Mouse (Mus musculus): ENCODE measurements around the gene Pigm. TPM values are rescaled to one million over a fixed set of nuclear protein-coding genes. Genes with fewer than 3 reads are reported as not detected.
A peak's percentile ranks its signal among the peaks of the same experiment; 100 is the strongest.

Pigm gene
- polyA plus RNA-seq, 1 experiment from 2014 or later, result 5.7 TPM

- Histone ChIP-seq H3K27me3 (no peaks in the 10 kb centered on the region; the same call in 1 of the 2 replicates), H3K4me1 (0 out of 2 replicates have a peak, but pooled peaks cover 6% of the 10 kb centered on the region), H3K9ac (no peak overlapping the region), H3K9me3 (replicated peaks) (no peaks in the 10 kb centered on the region), H3K4me3 (replicated peaks) (no peak overlapping the region), H3K27ac (replicated peaks) (no peak overlapping the region), H3K36me3 (no peaks in the 10 kb centered on the region), H3K4me2 (replicated peaks) (peak overlapping the region; percentile 11; the same call in 1 of the 2 replicates)
- ATAC-seq (ENCODE audit: insufficient number of reproducible peaks, low FRiP score, low TSS enrichment, low read depth), result no peak
- WGBS, result 27% methylated on average over 20 of the region's 20 CpGs
Observed at GRCm38 (mm10) chr1:172391807-172392581, 15.6 kb downstream of the Pigm start.

GRCm38 (mm10) chr1:172392643-172393170, 16.4 kb downstream of the Pigm start:
- WGBS, result 76% methylated on average over 2 of the region's 2 CpGs
- Histone ChIP-seq H3K9me3 (replicated peaks) (no peaks in the 10 kb centered on the region), H3K27ac (replicated peaks) (no peak overlapping the region), H3K27me3 (no peaks in the 10 kb centered on the region; the same call in 1 of the 2 replicates), H3K4me2 (replicated peaks) (no peak overlapping the region), H3K4me1 (0 out of 2 replicates have a peak, but pooled peaks cover 6% of the 10 kb centered on the region), H3K36me3 (no peaks in the 10 kb centered on the region), H3K4me3 (replicated peaks) (no peak overlapping the region), H3K9ac (no peak overlapping the region)
- no peak for ATAC-seq (ENCODE audit: insufficient number of reproducible peaks, low FRiP score, low TSS enrichment, low read depth)

GRCm38 (mm10) chr1:172393739-172394138, 17.4 kb downstream of the Pigm start:
- Histone ChIP-seq H3K27me3 (no peaks in the 10 kb centered on the region; the same call in 1 of the 2 replicates), H3K9me3 (replicated peaks) (no peaks in the 10 kb centered on the region), H3K4me1 (0 out of 2 replicates have a peak, but pooled peaks cover 6% of the 10 kb centered on the region), H3K4me3 (replicated peaks) (no peak overlapping the region), H3K36me3 (no peaks in the 10 kb centered on the region), H3K4me2 (replicated peaks) (no peak overlapping the region), H3K27ac (replicated peaks) (no peak overlapping the region), H3K9ac (no peak overlapping the region)
- 61% methylated on average over 8 of the region's 8 CpGs for WGBS
- no peak for ATAC-seq (ENCODE audit: insufficient number of reproducible peaks, low FRiP score, low TSS enrichment, low read depth)

DNA sequence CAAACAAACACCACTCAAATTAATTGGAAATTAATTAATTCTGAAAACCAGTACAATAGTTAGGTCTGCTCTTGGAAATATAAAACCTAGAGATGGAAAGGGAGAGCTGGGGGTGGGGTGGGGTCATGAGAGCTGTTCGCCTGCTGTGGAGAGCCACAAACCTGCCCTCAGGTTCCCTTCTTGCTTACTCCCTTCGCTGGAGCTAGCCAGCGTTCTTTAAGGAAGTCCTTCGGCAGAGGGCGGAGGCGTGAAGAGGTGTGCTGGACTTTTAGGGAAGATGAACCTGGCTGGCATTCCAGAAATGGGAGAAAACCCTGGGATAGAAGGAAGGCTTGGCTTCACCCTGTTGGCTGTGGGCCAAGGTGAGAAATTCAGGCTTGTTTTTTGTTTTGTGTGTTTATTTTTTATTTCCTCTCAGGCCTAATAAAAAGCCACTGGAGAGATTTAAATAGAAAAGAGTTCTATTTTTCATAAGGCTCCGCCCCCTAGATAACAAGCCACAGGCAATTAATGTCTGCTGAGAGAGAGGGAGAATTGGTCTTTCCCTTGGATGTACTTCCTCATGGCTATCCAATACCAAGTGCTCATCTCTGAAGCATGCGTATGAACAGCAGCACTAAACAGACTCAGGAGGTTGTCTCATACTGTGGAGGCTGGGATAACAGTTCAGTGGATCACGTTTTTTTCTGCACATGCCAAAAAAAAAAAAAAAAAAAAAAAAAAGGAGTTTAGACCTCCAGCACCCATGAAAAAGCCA, 20.8 kb downstream of the Pigm start:
- Histone ChIP-seq H3K27ac (replicated peaks) (no peak overlapping the region), H3K9ac (no peak overlapping the region), H3K27me3 (no peaks in the 10 kb centered on the region), H3K4me2 (replicated peaks) (no peak overlapping the region), H3K4me3 (replicated peaks) (no peak overlapping the region), H3K4me1 (0 out of 2 replicates have a peak, but pooled peaks cover under 1% of the 10 kb centered on the region), H3K36me3 (no peaks in the 10 kb centered on the region), H3K9me3 (replicated peaks) (no peaks in the 10 kb centered on the region)
- 48% methylated on average over 9 of the region's 9 CpGs for WGBS
- no peak for ATAC-seq (ENCODE audit: insufficient number of reproducible peaks, low FRiP score, low TSS enrichment, low read depth)

DNA sequence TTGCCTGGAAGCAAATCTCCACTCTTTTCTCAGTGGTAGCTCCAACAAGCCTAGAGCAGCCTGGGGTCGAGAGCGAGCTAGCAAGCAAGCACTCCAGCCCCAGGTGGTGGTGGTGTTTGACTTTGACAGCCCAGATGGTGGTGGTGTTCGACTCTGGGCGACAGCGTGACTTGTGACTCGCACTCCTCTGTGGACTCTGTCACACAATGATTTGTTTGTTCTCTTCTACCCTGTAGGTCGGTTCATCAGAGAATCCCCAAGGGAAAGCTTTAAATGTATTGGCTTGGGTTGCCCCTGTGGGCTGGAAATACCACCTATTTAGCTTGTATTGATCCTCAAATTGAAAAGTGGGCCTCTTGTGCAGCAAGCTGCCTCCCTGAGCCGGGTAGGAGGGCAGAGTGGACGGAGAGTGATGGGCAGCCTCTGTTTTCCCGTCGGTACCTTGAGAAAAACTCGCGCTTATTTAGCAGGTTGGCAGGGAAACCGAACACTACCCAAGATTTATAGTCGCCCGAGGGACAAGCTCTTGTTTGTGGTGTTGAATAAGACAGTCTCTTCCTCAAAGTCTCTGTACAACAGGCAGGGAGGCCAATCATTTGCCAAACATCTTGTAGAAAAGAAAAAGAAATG, 29.8 kb downstream of the Pigm start:
- Histone ChIP-seq H3K4me3 (replicated peaks) (no peak overlapping the region), H3K9me3 (replicated peaks) (no peaks in the 10 kb centered on the region), H3K9ac (no peak overlapping the region), H3K27ac (replicated peaks) (no peak overlapping the region), H3K4me1 (no peaks in the 10 kb centered on the region), H3K27me3 (peaks cover 4% of the 10 kb centered on the region; the same call in 1 of the 2 replicates), H3K36me3 (no peaks in the 10 kb centered on the region), H3K4me2 (replicated peaks) (no peak overlapping the region)
- no peak for ATAC-seq (ENCODE audit: insufficient number of reproducible peaks, low FRiP score, low TSS enrichment, low read depth)
- 27% methylated on average over 16 of the region's 16 CpGs for WGBS

DNA sequence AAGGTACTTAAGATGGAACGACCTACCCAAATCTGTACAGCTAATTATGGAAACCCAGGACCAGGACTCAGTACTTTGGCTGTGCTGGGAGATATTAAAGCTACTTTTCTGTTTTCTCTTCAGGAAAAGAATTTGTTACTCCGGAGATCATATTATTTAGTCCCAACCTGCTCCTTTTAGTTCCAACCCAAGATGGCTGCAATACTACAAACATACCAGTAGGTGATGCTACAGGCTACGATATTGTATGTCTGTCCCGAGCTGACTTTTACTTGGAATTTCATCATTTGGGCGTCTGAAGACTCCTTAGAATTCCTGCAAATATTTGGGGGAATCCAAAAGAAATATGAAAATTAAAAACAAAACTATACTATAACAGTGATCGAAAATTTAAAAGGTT, 32.6 kb downstream of the Pigm start:
- Histone ChIP-seq H3K4me2 (replicated peaks) (no peak overlapping the region; the same call in 1 of the 2 replicates), H3K27me3 (peaks cover 4% of the 10 kb centered on the region; the same call in 1 of the 2 replicates), H3K9ac (no peak overlapping the region), H3K4me3 (replicated peaks) (no peak overlapping the region), H3K27ac (replicated peaks) (no peak overlapping the region), H3K36me3 (no peaks in the 10 kb centered on the region), H3K4me1 (no peaks in the 10 kb centered on the region), H3K9me3 (replicated peaks) (no peaks in the 10 kb centered on the region)
- no peak for ATAC-seq (ENCODE audit: insufficient number of reproducible peaks, low FRiP score, low TSS enrichment, low read depth)
- 5% methylated on average over 6 of the region's 6 CpGs for WGBS

DNA sequence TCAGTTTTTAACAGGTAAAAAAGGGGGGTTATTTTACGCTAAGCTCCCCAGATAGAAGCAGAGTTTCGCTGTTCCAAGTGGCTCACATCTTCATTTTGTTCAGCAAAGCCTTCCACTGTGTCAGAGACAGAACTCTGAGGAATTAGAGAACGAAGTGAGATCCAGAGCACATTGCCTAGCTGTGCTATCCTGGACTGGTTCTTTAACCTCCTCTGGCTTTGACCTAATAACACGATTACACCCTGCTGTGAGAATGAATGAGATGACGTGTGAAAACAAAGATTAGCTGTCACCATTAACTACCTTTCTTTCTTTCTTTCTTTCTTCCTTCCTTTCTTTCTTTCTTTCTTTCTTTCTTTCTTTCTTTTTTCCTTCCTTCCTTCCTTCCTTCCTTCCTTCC, 33.1 kb downstream of the Pigm start:
- H3K4me2 ChIP-seq (replicated peaks), result no peak overlapping the region; the same call in 1 of the 2 replicates
- ATAC-seq (ENCODE audit: insufficient number of reproducible peaks, low FRiP score, low TSS enrichment, low read depth), result no peak
- no peaks in the 10 kb centered on the region for H3K36me3 ChIP-seq
- WGBS, result 12% methylated on average over 5 of the region's 5 CpGs
- H3K4me1 ChIP-seq, result no peaks in the 10 kb centered on the region
- H3K27me3 ChIP-seq, result peaks cover 4% of the 10 kb centered on the region; the same call in 1 of the 2 replicates
- H3K9me3 ChIP-seq (replicated peaks), result no peaks in the 10 kb centered on the region
- no peak overlapping the region for H3K4me3 ChIP-seq (replicated peaks)
- no peak overlapping the region for H3K9ac ChIP-seq
- H3K27ac ChIP-seq (replicated peaks), result no peak overlapping the region

- Histone ChIP-seq H3K4me2 (replicated peaks) (no peak overlapping the region), H3K4me1 (no peaks in the 10 kb centered on the region), H3K27me3 (peaks cover 4% of the 10 kb centered on the region; the same call in 1 of the 2 replicates), H3K9ac (no peak overlapping the region), H3K36me3 (no peaks in the 10 kb centered on the region), H3K4me3 (replicated peaks) (no peak overlapping the region), H3K9me3 (replicated peaks) (no peaks in the 10 kb centered on the region), H3K27ac (replicated peaks) (no peak overlapping the region)
- WGBS, result 5% methylated on average over 4 of the region's 4 CpGs
- ATAC-seq (ENCODE audit: insufficient number of reproducible peaks, low FRiP score, low TSS enrichment, low read depth), result no peak
Observed at GRCm38 (mm10) chr1:172410806-172411205, 34.5 kb downstream of the Pigm start.

DNA sequence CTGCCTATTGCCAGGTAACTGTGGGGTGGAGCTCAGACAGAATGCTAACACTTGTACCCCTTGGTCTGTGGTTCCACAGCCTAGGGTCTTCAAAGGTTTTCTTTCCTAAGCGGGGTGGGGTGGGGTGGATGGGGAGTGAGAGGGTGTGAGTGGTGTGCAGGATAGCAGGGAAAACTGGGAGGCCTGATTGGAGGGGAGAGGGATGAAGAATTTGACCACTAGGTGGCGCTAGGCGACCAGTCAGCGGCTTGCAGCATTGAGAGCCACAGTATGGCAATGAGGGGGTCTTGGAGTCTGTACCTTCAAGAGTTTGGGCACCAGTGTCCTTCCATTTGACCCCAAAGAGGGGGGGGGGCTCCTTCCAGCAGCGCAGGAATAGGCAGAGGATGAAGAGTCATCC, 35.9 kb downstream of the Pigm start:
- no peaks in the 10 kb centered on the region for H3K9me3 ChIP-seq (replicated peaks)
- H3K4me3 ChIP-seq (replicated peaks), result no peak overlapping the region
- H3K4me1 ChIP-seq, result no peaks in the 10 kb centered on the region
- no peak overlapping the region for H3K27ac ChIP-seq (replicated peaks)
- no peak overlapping the region for H3K9ac ChIP-seq
- H3K27me3 ChIP-seq, result no peaks in the 10 kb centered on the region
- WGBS, result 1% methylated on average over 5 of the region's 5 CpGs
- H3K36me3 ChIP-seq, result no peaks in the 10 kb centered on the region
- 0 out of 2 replicates have a peak, but pooled peaks have one; percentile 32 for ATAC-seq (ENCODE audit: insufficient number of reproducible peaks, low FRiP score, low TSS enrichment, low read depth)
- H3K4me2 ChIP-seq (replicated peaks), result no peak overlapping the region

DNA sequence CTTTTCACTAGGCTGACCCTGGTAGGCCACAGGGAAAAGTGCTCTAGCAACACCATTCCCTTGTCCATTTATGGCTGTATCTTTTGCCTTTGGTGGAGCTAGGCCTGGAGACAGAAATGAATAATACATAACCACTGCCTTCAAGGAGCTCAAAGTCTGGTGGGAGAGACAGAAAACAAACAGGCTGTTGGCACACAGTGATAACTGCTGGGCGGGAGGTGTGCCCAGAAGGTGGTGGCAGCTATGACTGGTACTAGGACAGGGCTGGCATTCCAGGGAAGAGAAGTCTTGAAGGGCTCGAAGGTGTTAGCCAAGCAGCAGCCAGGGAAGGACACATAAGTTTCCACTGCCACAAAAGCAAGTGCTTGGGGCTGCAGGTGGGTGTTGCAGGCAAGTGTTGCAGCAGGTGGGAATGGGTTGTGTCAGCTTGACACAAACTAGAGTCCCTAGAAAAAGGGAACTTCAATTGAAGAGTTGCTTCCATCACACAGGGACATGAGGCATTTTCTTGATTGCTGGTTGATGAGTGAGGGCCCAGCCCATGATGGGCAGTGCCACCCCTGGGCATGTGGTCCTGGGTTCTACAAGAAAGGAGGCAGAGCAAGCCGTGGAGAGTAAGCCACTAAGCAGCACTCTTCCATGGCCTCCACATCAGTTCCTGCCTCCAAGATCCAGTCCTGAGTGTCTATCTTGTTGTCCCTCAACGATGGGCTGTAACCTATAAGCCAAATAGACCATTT, 37.3 kb downstream of the Pigm start:
- WGBS, result 82% methylated on average over 4 of the region's 4 CpGs
- Histone ChIP-seq H3K4me2 (replicated peaks) (no peak overlapping the region), H3K9me3 (replicated peaks) (no peaks in the 10 kb centered on the region), H3K27me3 (no peaks in the 10 kb centered on the region), H3K36me3 (no peaks in the 10 kb centered on the region), H3K27ac (replicated peaks) (no peak overlapping the region), H3K4me1 (peaks cover 7% of the 10 kb centered on the region; the same call in 1 of the 2 replicates), H3K4me3 (replicated peaks) (no peak overlapping the region), H3K9ac (no peak overlapping the region)
- ATAC-seq (ENCODE audit: insufficient number of reproducible peaks, low FRiP score, low TSS enrichment, low read depth), result no peak
